ENCODE assay signal across 18 mouse cellular contexts in the genomic region with DNA sequence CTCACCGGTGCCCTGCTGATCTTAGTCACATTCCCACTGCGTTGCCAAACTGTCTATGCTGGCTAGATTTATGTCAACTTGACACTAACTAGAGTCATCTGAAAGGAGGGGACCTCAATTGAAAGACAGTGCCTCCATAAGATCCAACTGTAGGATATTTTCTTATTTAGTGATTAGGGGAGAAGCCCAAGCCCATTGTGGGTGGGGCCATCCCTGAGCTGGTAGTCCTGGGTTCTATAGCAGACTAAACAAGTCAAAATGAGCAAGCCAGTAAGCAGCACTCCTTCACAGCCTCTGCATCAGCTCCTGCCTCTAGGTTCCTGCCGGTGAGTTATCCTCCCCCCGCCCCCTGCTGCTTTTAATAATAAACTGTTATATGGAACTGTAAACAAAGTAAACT. TPM values are rescaled to one million over a fixed set of nuclear protein-coding genes. Genes with fewer than 3 reads are reported as not detected.
"Had no signal": no experiment of that assay in that cellular context is flagged by ENCODE, and none has a peak within 500 bp of the region (broad histone marks: within the 10 kb centered on the region; RNA-seq: fewer than 3 reads in every experiment).

No protein-coding gene starts in this region.

- DNase-seq: retina, postnatal 1 day; right cerebral cortex, adult 18-20 months; right cerebral cortex, postnatal 14 days; right cerebral cortex, postnatal 25 days; right cerebral cortex, postnatal 4 days; spleen, adult 18-20 months; thymus, adult 18-20 months; thymus, adult 2 months; thymus, postnatal 14 days; thymus, postnatal 25 days; thymus, postnatal 36 days; thymus, postnatal 4 days had no signal

- H3K27me3 ChIP-seq: neural tube, embryonic 13.5 days; neural tube, embryonic 15.5 days; stomach, embryonic 15.5 days had no signal

- H3K4me2 ChIP-seq: neural tube, embryonic 13.5 days; neural tube, embryonic 15.5 days; stomach, embryonic 15.5 days had no signal

- H3K9ac ChIP-seq: neural tube, embryonic 13.5 days; neural tube, embryonic 15.5 days; stomach, embryonic 15.5 days had no signal

- H3K4me1 ChIP-seq: neural tube, embryonic 15.5 days; stomach, embryonic 15.5 days had no signal

- H3K27ac ChIP-seq: neural tube, embryonic 13.5 days; neural tube, embryonic 15.5 days; stomach, embryonic 15.5 days; stomach, postnatal 0 days had no signal

- H3K4me3 ChIP-seq: neural tube, embryonic 13.5 days; neural tube, embryonic 15.5 days; stomach, embryonic 15.5 days had no signal

- H3K9me3 ChIP-seq: neural tube, embryonic 13.5 days; neural tube, embryonic 15.5 days; stomach, embryonic 15.5 days had no signal

RNA-seq across cellular contexts. Expression of gene Gm43951, which starts 25.5 kb away (rescaled TPM):
- polyA plus RNA-seq: stomach, embryonic 14.5 days had no signal

RNA-seq across cellular contexts. Expression of gene Pitpnm3, which starts 45.6 kb away (rescaled TPM):
- total RNA-seq: neutrophil, adult 5-6 weeks had no signal
